In genomic region chr9:95657941-95658340, GRCm38 (mm10) we compare ENCODE assay signal across 22 mouse cellular contexts. TPM values are rescaled to one million over a fixed set of nuclear protein-coding genes. Genes with fewer than 3 reads are reported as not detected.
DNase-seq lines count a peak whose midpoint lies in the region; ATAC-seq and TF ChIP-seq lines count a peak whose summit lies in the region.
"Had no signal": no experiment of that assay in that cellular context is flagged by ENCODE, and none has a peak within 500 bp of the region (broad histone marks: within the 10 kb centered on the region; RNA-seq: fewer than 3 reads in every experiment).

No protein-coding gene starts in this region.

- H3K36me3 ChIP-seq in lung, postnatal 0 days (ENCODE audit: insufficient read depth, low read length), result no peaks in the 10 kb centered on the region
- no peaks in the 10 kb centered on the region for H3K36me3 ChIP-seq in hindbrain, embryonic 16.5 days (ENCODE audit: control insufficient read depth, insufficient read depth, low read length)
- H3K36me3 ChIP-seq: forebrain, embryonic 12.5 days; heart, embryonic 15.5 days; limb, embryonic 12.5 days had no signal

- no peaks in the 10 kb centered on the region for H3K9me3 ChIP-seq in lung, postnatal 0 days (ENCODE audit: low read length)
- H3K9me3 ChIP-seq in hindbrain, embryonic 16.5 days (ENCODE audit: control insufficient read depth, low read length), result no peaks in the 10 kb centered on the region
- H3K9me3 ChIP-seq: forebrain, embryonic 12.5 days; heart, embryonic 15.5 days; limb, embryonic 12.5 days had no signal

- TF ChIP-seq CTCF in gastrocnemius, adult 2 months (IDR thresholded peaks at IDR 0.05), result no peak
- no peak for TF ChIP-seq CTCF in lung, postnatal 0 days (IDR thresholded peaks at IDR 0.05)

- intact Hi-C loops in gastrocnemius, adult 2 months (cut with DNase I), result no loop called here

- 77% methylated on average over 2 of the region's 2 CpGs for WGBS in lung, postnatal 0 days
- WGBS in hindbrain, embryonic 16.5 days, result 89% methylated on average over 2 of the region's 2 CpGs

- TF ChIP-seq EP300 in lung, postnatal 0 days (IDR thresholded peaks at IDR 0.05), result no peak

- ATAC-seq in lung, postnatal 0 days, result no peak
- ATAC-seq in erythroid progenitor cell, adult 5-6 weeks (replicated peaks; ENCODE audit: low FRiP score, poor library complexity, severe bottlenecking), result no peak
- ATAC-seq in hindbrain, embryonic 16.5 days, result no peak
- ATAC-seq: activated CD4-positive, CD25-positive, alpha-beta regulatory T cell, adult 4 months; liver, postnatal 0 days; midbrain, embryonic 16.5 days had no signal

- peak overlapping the region; percentile 72 for H3K27ac ChIP-seq in gastrocnemius, adult 2 months
- H3K27ac ChIP-seq in lung, postnatal 0 days (ENCODE audit: low read length), result no peak overlapping the region
- H3K27ac ChIP-seq in hindbrain, embryonic 16.5 days (ENCODE audit: low read depth, low read length), result no peak overlapping the region
- H3K27ac ChIP-seq: forebrain, embryonic 12.5 days; heart, embryonic 15.5 days; limb, embryonic 12.5 days; macrophage had no signal

- no peaks in the 10 kb centered on the region for H3K27me3 ChIP-seq in lung, postnatal 0 days (replicated peaks; ENCODE audit: insufficient read depth, low read length)
- H3K27me3 ChIP-seq in hindbrain, embryonic 16.5 days (replicated peaks; ENCODE audit: control insufficient read depth, insufficient read depth, low read length), result no peaks in the 10 kb centered on the region
- H3K27me3 ChIP-seq: forebrain, embryonic 12.5 days; heart, embryonic 15.5 days; limb, embryonic 12.5 days had no signal

- no peak overlapping the region for H3K4me2 ChIP-seq in lung, postnatal 0 days (replicated peaks; ENCODE audit: low read depth, low read length)
- H3K4me2 ChIP-seq in hindbrain, embryonic 16.5 days (ENCODE audit: low read length), result no peak overlapping the region
- H3K4me2 ChIP-seq: forebrain, embryonic 12.5 days; heart, embryonic 15.5 days; limb, embryonic 12.5 days; liver, embryonic 11.5 days had no signal

- no peaks in the 10 kb centered on the region for H3K4me1 ChIP-seq in lung, postnatal 0 days (ENCODE audit: insufficient read depth, low read depth, low read length)
- H3K4me1 ChIP-seq in hindbrain, embryonic 16.5 days (ENCODE audit: control insufficient read depth, insufficient read depth, low read depth, low read length), result no peaks in the 10 kb centered on the region
- H3K4me1 ChIP-seq: forebrain, embryonic 12.5 days had no signal

- no peak overlapping the region for H3K9ac ChIP-seq in lung, postnatal 0 days (replicated peaks; ENCODE audit: low read depth)
- no peak overlapping the region for H3K9ac ChIP-seq in hindbrain, embryonic 16.5 days (ENCODE audit: low read depth, low read length)
- H3K9ac ChIP-seq: forebrain, embryonic 12.5 days; heart, embryonic 15.5 days; limb, embryonic 12.5 days; liver, postnatal 0 days had no signal

- H3K4me3 ChIP-seq in gastrocnemius, adult 2 months, result peak overlapping the region; percentile 19; the same call in 1 of the 2 replicates
- no peak overlapping the region for H3K4me3 ChIP-seq in lung, postnatal 0 days (ENCODE audit: low read depth, low read length)
- H3K4me3 ChIP-seq in hindbrain, embryonic 16.5 days (ENCODE audit: low read length), result no peak overlapping the region
- H3K4me3 ChIP-seq: forebrain, embryonic 12.5 days; heart, embryonic 15.5 days; limb, embryonic 12.5 days had no signal

- DNase-seq in gastrocnemius, adult 2 months, result peak; percentile 53
- DNase-seq in gastrocnemius, postnatal 4 days (ENCODE audit: low spot score in 2 of 2), result no peak
- DNase-seq in lung, postnatal 10 days, result peak; percentile 42
- no peak for DNase-seq in lung, postnatal 0 days (ENCODE audit: low spot score)
- peak; percentile 15 for DNase-seq in gastrocnemius, postnatal 10 days
- DNase-seq in heart, postnatal 4 days, result peak; percentile 61
- DNase-seq: adrenal gland, postnatal 36 days; cerebellum, adult 11-12 months; kidney, adult 11 months; kidney, postnatal 4 days; liver, postnatal 0 days; right cerebral cortex, adult 18-20 months; thymus, adult 18-20 months had no signal

RNA-seq across cellular contexts. Expression of gene Pcolce2, which starts 20.5 kb away (rescaled TPM):
- 10 to 100 TPM in 1 of 2 experiments, 1 to 10 TPM in 1; 8.2 to 13.7 TPM for total RNA-seq in gastrocnemius, adult 2 months (2021)
- total RNA-seq in gastrocnemius, postnatal 4 days (2021), result 1 to 10 TPM; 5.6 to 6.6 TPM
- polyA plus RNA-seq in lung, postnatal 0 days (2015; fragmentation: Nextera tagmentation; extraction: Ambion mirVana), result 45.7 and 52.1 TPM in 2 replicates
- total RNA-seq in gastrocnemius, postnatal 10 days (2021), result 1 to 10 TPM; 7.4 to 9.8 TPM
- total RNA-seq in heart, postnatal 4 days (2021), result 10 to 100 TPM; 10.8 to 13.6 TPM
- total RNA-seq in erythroid progenitor cell, adult 5-6 weeks (2015; ENCODE audit: low replicate concordance), result not detected in 2 replicates
- not detected in 2 replicates for total RNA-seq in erythroid progenitor cell, adult 5-6 weeks (2017; ENCODE audit: low replicate concordance)
- polyA plus RNA-seq in hindbrain, embryonic 16.5 days (2015; fragmentation: Nextera tagmentation; extraction: Ambion mirVana), result 1.8 and 2.2 TPM in 2 replicates

Comparison
In these comparisons a context has a peak if more than half of its experiments do, and no peak if none do; other contexts are left out.
1. DNase-seq: peak in gastrocnemius, adult 2 months (single experiment), lung, postnatal 10 days (single experiment), gastrocnemius, postnatal 10 days (single experiment) and heart, postnatal 4 days (single experiment); none in gastrocnemius, postnatal 4 days (0 of 2) and lung, postnatal 0 days (single experiment).
2. RNA of gene Pcolce2, which starts 20.5 kb away (total RNA-seq): 8.2 to 13.7 TPM in gastrocnemius, adult 2 months, 10.8 to 13.6 TPM in heart, postnatal 4 days, 7.4 to 9.8 TPM in gastrocnemius, postnatal 10 days and 5.6 to 6.6 TPM in gastrocnemius, postnatal 4 days; not detected in erythroid progenitor cell, adult 5-6 weeks; every median in the first group is over 4 times any median in the second.